Mouse (Mus musculus) fibroblast of lung, adult 2 months (primary cell): ENCODE results near the gene Tgfbi.

Experiments used
- DNase-seq: peaks from one replicate; pipeline ENCODE4 v3.0.0-alpha.2; 2011; ENCODE audit warnings: low read depth

Tgfbi gene

GRCm38 (mm10) chr13:56597831-56598612 is 11.3 kb upstream of the Tgfbi start:
- DNase-seq: no peak

GRCm38 (mm10) chr13:56599511-56599910 is 9.8 kb upstream of the Tgfbi start:
- no peak for DNase-seq

- DNase-seq: peak; percentile 83
Measured at GRCm38 (mm10) chr13:56600216-56600890, 9.0 kb upstream of the Tgfbi start.

GRCm38 (mm10) chr13:56601199-56601598 is 8.1 kb upstream of the Tgfbi start:
- DNase-seq: peak; percentile 97

GRCm38 (mm10) chr13:56605503-56605902 is 3.8 kb upstream of the Tgfbi start:
- no peak for DNase-seq

GRCm38 (mm10) chr13:56606724-56607123 is 2.6 kb upstream of the Tgfbi start:
- no peak for DNase-seq

- DNase-seq: no peak
Measured at GRCm38 (mm10) chr13:56607225-56607624, 2.1 kb upstream of the Tgfbi start.

GRCm38 (mm10) chr13:56607846-56608245 is 1.5 kb upstream of the Tgfbi start:
- no peak for DNase-seq

GRCm38 (mm10) chr13:56611129-56611528 is 1.8 kb downstream of the Tgfbi start:
- DNase-seq: no peak

- DNase-seq: no peak
Measured at GRCm38 (mm10) chr13:56611741-56612140, 2.4 kb downstream of the Tgfbi start.

GRCm38 (mm10) chr13:56612331-56612730 is 3.0 kb downstream of the Tgfbi start:
- DNase-seq: peak; percentile 35

- no peak for DNase-seq
Measured at GRCm38 (mm10) chr13:56613366-56613998, 4.2 kb downstream of the Tgfbi start.

GRCm38 (mm10) chr13:56614768-56615167 is 5.4 kb downstream of the Tgfbi start:
- no peak for DNase-seq

- DNase-seq: no peak
Measured at GRCm38 (mm10) chr13:56615223-56615622, 5.9 kb downstream of the Tgfbi start.

- no peak for DNase-seq
Measured at GRCm38 (mm10) chr13:56615864-56616263, 6.5 kb downstream of the Tgfbi start.

GRCm38 (mm10) chr13:56616386-56616785 is 7.1 kb downstream of the Tgfbi start:
- DNase-seq: no peak

GRCm38 (mm10) chr13:56617197-56617596 is 7.9 kb downstream of the Tgfbi start:
- DNase-seq: no peak

- no peak for DNase-seq
Measured at GRCm38 (mm10) chr13:56622201-56622757, 13.0 kb downstream of the Tgfbi start.

- no peak for DNase-seq
Measured at GRCm38 (mm10) chr13:56626524-56626923, 17.2 kb downstream of the Tgfbi start.

- DNase-seq: no peak
Measured at GRCm38 (mm10) chr13:56630081-56630480, 20.8 kb downstream of the Tgfbi start.

- DNase-seq: no peak
Measured at GRCm38 (mm10) chr13:56630552-56630951, 21.2 kb downstream of the Tgfbi start.

- no peak for DNase-seq
Measured at GRCm38 (mm10) chr13:56631332-56631731, 22.0 kb downstream of the Tgfbi start.

- no peak for DNase-seq
Measured at GRCm38 (mm10) chr13:56634139-56634615, 24.9 kb downstream of the Tgfbi start.
